Mouse (Mus musculus) thymus, adult 2 months (tissue): ENCODE results near the gene Aimp2. TPM values are rescaled to one million over a fixed set of nuclear protein-coding genes. Genes with fewer than 3 reads are reported as not detected.

ENCODE experiments used
- DNase-seq: peaks from one replicate; pipeline ENCODE4 v3.0.0; 2021
- H3K27ac ChIP-seq: fragments of 200-500 bp; 2 replicates; pipeline ENCODE4 v1.5.1; 2012; ENCODE audit warnings: low read length, control low read depth; ENCODE audit not compliant: control insufficient read depth, insufficient read depth
- H3K27me3 ChIP-seq: fragments of 200-500 bp; 2 replicates; pipeline ENCODE4 v1.6.1; 2012; ENCODE audit warnings: mild to moderate bottlenecking, low read length, moderate library complexity, mixed read lengths; ENCODE audit not compliant: control insufficient read depth, insufficient read depth
- H3K36me3 ChIP-seq: fragments of 200-500 bp; 2 replicates; pipeline ENCODE4 v1.6.1; 2012; ENCODE audit warnings: mild to moderate bottlenecking, low read length, moderate library complexity; ENCODE audit not compliant: control insufficient read depth, insufficient read depth
- H3K4me1 ChIP-seq: fragments of 200-500 bp; replicated peaks from 2 replicates; pipeline ENCODE4 v1.6.1; 2012; ENCODE audit warnings: low read length; ENCODE audit not compliant: control insufficient read depth, insufficient read depth
- H3K4me3 ChIP-seq: fragments of 200-500 bp; 2 replicates; pipeline ENCODE4 v1.5.1; 2012; ENCODE audit warnings: mild to moderate bottlenecking, low read length, control low read depth, moderate library complexity; ENCODE audit not compliant: control insufficient read depth, insufficient read depth
- CTCF ChIP-seq: fragments of 200-500 bp; IDR thresholded peaks from 2 replicates; pipeline ENCODE4 v1.5.1; 2012; ENCODE audit warnings: mild to moderate bottlenecking, control low read depth, low read length, moderate library complexity, borderline replicate concordance; ENCODE audit not compliant: control insufficient read depth, poor library complexity, insufficient read depth; ENCODE audit errors: extremely low read depth
- POLR2A ChIP-seq: fragments of 200-500 bp; IDR thresholded peaks from 2 replicates; pipeline ENCODE4 v1.6.1; 2012; ENCODE audit warnings: mild to moderate bottlenecking, low read length, control low read depth, moderate library complexity; ENCODE audit not compliant: control insufficient read depth, poor library complexity, insufficient read depth; ENCODE audit errors: extremely low read depth
- WGBS: fragments of 180-500 bp; shearing (Covaris S2); methylation state at CpG from one replicate; pipeline ENCODE4 v1.1.7; 2018; 5-methylcytosine and 5-hydroxymethylcytosine counted together
- polyA plus RNA-seq: library from polyadenylated mRNA; depleted of rRNA; stranded (reverse); fragments of >200 nt; gene quantifications from 2 replicates; pipeline ENCODE4 v1.2.3, GENCODE M21; 2012

The Aimp2 gene
- polyA plus RNA-seq, 1 experiment, result 37.4 TPM

DNA sequence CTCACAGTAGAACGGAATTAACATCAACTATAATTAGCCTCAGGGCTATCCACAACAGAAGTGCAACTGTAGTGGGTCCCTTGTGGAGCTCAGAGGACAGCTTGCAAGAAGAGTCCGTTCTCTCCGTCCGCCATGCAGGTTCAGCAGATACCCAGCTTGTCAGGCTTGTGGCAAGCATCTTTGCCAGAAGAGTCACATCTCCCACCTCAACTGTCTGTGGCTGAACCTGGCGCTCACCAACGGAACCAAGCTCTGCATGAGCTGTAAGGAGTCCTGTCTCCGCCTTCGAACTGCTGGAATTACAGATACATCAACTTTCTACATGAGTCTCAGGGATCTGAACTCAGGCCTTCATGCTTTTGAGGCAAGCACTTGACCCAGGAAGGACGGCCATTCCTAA, 26.5 kb upstream of the Aimp2 start:
- TF ChIP-seq CTCF, result no peak
- TF ChIP-seq POLR2A, result no peak
- H3K27ac ChIP-seq, result no peak overlapping the region
- DNase-seq, result no peak
- peaks cover 6% of the 10 kb centered on the region; the same call in 1 of the 2 replicates for H3K36me3 ChIP-seq
- H3K27me3 ChIP-seq, result no peaks in the 10 kb centered on the region
- 92% methylated on average over 9 of the region's 9 CpGs for WGBS
- no peak overlapping the region for H3K4me3 ChIP-seq
- no peaks in the 10 kb centered on the region for H3K4me1 ChIP-seq

DNA sequence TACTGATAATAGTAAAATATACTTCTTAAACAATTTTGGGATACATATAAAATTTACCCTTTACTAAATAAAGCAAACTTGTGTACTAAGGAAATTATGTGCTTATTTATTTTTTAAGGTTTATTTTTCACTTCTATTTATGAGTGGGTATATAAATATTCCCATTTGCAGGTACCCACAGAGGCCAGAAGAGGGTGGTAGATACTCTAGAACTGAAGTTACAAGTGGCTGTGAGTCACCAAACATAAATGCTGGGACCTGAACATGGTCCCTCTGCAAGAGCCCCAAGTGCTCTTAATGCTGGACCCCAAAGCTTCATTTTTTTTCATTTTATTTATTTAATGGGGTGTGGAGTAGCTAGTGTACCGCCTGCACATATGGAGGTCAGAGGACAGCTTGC, 24.2 kb upstream of the Aimp2 start:
- no peak overlapping the region for H3K4me3 ChIP-seq
- 98% methylated on average over 1 of the region's 1 CpGs for WGBS

DNA sequence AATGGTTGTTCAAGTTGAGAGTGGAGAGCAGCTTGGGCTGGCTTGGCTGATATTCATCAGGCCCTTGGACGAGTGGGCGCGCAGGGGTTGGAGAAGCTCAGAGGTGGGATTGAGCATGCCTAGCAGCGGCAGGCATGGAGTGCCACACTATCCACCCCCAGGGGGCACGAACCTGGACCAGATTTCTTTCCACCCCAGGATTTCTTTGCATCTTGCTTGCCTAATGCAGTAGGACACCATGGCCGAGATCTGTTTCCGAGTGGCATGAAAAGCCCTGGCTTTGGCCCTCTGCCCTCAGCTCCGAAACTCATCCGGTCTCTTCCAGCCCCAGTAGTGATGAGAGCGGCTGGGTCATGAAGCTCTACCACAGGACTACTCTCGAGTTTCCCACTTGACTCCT, 23.8 kb upstream of the Aimp2 start:
- 96% methylated on average over 11 of the region's 11 CpGs for WGBS
- no peak for TF ChIP-seq CTCF
- TF ChIP-seq POLR2A, result no peak
- Histone ChIP-seq H3K27ac (no peak overlapping the region), H3K27me3 (no peaks in the 10 kb centered on the region), H3K36me3 (peaks cover 30% of the 10 kb centered on the region), H3K4me3 (no peak overlapping the region), H3K4me1 (no peaks in the 10 kb centered on the region)
- DNase-seq, result no peak

More for the DNA sequence above, 24.2 kb upstream of the Aimp2 start:
- Histone ChIP-seq H3K27me3 (no peaks in the 10 kb centered on the region), H3K27ac (no peak overlapping the region), H3K4me1 (no peaks in the 10 kb centered on the region), H3K36me3 (peaks cover 25% of the 10 kb centered on the region)
- DNase-seq, result no peak
- TF ChIP-seq CTCF (no peak), POLR2A (no peak)

DNA sequence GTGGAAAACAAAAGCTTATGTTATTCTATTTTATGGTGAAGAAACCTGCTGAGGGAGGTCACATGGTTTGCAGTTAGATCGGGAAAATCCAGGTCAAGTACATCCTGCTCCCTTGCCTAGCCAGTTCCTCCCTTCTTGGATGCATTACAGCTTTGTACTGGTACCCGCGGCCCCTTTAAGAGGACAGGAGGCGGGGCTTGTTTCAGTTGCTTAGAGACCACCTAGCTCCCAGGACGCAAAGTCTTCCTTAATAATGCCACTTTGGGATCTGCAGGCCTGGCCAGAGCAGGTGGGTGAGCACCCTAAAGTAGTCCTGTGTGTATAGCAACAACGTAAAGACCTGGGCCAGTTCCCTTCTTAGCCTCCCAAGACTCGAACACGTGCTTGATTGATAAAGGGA, 23.2 kb upstream of the Aimp2 start, which contains the start of gene Rsph10b:
Gene Rsph10b (plus strand): TSS at position 205 of the 400 bp plus-strand sequence.
- no peak for DNase-seq
- Histone ChIP-seq H3K27ac (no peak within 1 kb of the TSS), H3K36me3 (peaks cover 36% of the 10 kb centered on the region), H3K4me1 (no peaks in the 10 kb centered on the region), H3K4me3 (no peak within 1 kb of the TSS), H3K27me3 (no peaks in the 10 kb centered on the region)
- TF ChIP-seq CTCF (no peak), POLR2A (no peak)
- 74% methylated on average over 8 of the region's 8 CpGs for WGBS

DNA sequence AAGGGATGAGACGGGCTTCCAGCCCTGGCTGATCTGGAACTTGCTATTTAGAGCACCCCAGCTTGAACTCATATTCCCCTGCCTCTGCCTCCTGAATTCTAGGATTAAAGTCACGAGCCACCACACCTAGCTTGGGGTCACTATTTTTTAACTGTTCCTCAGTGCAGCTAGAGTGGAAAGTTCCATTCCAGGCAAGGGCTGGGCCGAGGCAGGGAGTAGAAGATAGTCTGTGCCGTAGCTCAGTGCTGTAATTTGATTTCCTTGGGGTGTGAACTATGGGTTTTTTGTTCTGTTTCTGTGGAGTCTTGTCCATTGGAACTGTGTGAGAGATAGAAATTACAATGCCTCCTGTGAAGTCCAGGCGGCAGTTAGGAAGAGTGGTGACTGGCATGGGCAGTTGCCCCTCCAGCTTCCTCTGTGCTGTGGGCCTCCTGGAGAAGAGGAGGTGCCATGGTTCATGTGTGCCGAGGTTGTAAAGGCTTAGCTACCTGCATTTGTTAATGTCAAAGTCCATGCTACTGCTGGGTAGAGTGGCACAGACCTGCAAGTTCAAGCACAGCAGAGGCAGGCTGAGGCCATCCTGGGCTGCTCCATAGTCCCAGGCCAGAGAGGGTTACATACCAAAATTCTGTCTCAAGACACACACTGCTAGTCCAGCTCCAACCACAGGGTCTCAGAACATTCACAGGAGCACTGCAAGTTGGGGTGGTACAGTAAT, 22.4 kb upstream of the Aimp2 start:
- no peak overlapping the region for H3K27ac ChIP-seq
- TF ChIP-seq CTCF (no peak), POLR2A (no peak)
- no peaks in the 10 kb centered on the region for H3K27me3 ChIP-seq
- no peak overlapping the region for H3K4me3 ChIP-seq
- H3K36me3 ChIP-seq, result peaks cover 38% of the 10 kb centered on the region
- DNase-seq, result no peak
- WGBS, result 94% methylated on average over 6 of the region's 6 CpGs
- no peaks in the 10 kb centered on the region for H3K4me1 ChIP-seq

DNA sequence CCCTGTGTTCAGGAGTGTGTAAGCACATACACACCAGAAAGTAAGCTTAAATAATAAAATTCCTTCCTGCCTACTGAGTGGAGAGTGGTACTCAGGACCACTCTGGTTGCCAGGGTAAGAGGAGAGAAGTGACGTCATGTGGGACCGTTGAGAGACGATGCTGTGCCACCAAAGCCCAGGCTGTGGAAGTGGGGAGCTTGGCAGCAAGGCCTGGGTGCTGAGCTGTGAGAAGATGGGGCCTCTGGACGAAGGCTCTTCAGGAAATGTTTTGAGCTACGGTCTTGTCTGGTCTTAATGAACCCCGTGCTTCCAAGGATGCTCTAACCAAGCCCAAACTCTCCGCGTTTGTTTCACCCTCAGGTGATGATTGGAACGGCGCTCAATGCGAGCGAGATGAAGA, 21.0 kb upstream of the Aimp2 start:
- Histone ChIP-seq H3K4me1 (no peaks in the 10 kb centered on the region), H3K27me3 (no peaks in the 10 kb centered on the region), H3K36me3 (peaks cover 49% of the 10 kb centered on the region), H3K4me3 (no peak overlapping the region), H3K27ac (no peak overlapping the region)
- no peak for DNase-seq
- 97% methylated on average over 12 of the region's 12 CpGs for WGBS
- no peak for TF ChIP-seq POLR2A
- no peak for TF ChIP-seq CTCF

DNA sequence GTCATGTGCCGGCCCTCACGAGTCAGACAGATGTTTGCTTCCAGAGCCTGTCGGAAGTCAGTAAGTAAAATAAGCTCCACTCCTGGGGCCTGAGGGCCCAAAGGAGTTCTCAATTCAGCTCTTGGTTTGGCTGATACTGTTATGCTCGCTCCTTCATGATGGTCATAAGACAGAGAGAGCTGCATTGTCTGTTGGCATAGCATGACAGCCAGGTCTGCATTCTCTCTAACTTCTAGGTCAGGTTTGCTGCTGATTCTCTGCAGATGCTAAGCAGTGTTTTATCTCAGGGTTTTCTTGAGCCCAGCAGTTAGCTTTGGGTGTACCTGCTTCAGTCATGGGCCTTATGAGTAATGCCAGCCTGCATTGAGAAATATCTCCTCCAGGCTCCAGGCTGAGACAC, 19.6 kb upstream of the Aimp2 start:
- Histone ChIP-seq H3K36me3 (peaks cover 59% of the 10 kb centered on the region), H3K27ac (no peak overlapping the region), H3K4me1 (no peaks in the 10 kb centered on the region), H3K27me3 (no peaks in the 10 kb centered on the region), H3K4me3 (no peak overlapping the region)
- 97% methylated on average over 4 of the region's 4 CpGs for WGBS
- DNase-seq, result no peak
- TF ChIP-seq POLR2A (no peak), CTCF (no peak)
